Mouse (Mus musculus) olfactory bulb, adult 2 months (tissue): Measurements from ENCODE around the gene Gusb. TPM values are rescaled to one million over a fixed set of nuclear protein-coding genes. Genes with fewer than 3 reads are reported as not detected.
A peak's percentile ranks its signal among the peaks of the same experiment; 100 is the strongest.

Experiments
- H3K27ac ChIP-seq: fragments of 200-500 bp; 2 replicates; pipeline ENCODE4 v1.5.1; 2012; ENCODE audit warnings: low read depth, low read length; ENCODE audit not compliant: insufficient read depth
- H3K4me1 ChIP-seq: fragments of 200-500 bp; 2 replicates; pipeline ENCODE4 v1.6.1; 2012; ENCODE audit warnings: low read length; ENCODE audit not compliant: control insufficient read depth, insufficient read depth
- H3K4me3 ChIP-seq: fragments of 200-500 bp; 2 replicates; pipeline ENCODE4 v1.5.1; 2012; ENCODE audit warnings: mild to moderate bottlenecking, low read depth, low read length, moderate library complexity; ENCODE audit not compliant: insufficient read depth
- CTCF ChIP-seq: fragments of 200-500 bp; IDR thresholded peaks from 2 replicates; pipeline ENCODE4 v1.5.1; 2012; ENCODE audit warnings: low read depth, mild to moderate bottlenecking, low read length, moderate library complexity; ENCODE audit not compliant: insufficient read depth
- POLR2A ChIP-seq: fragments of 200-500 bp; IDR thresholded peaks from 2 replicates; pipeline ENCODE4 v1.6.1; 2012; ENCODE audit warnings: mild to moderate bottlenecking, low read depth, low read length, moderate library complexity; ENCODE audit not compliant: insufficient read depth
- WGBS: fragments of 180-500 bp; shearing (Covaris S2); methylation state at CpG from one replicate; pipeline ENCODE4 v1.1.7; 2018; 5-methylcytosine and 5-hydroxymethylcytosine counted together
- polyA plus RNA-seq: library from polyadenylated mRNA; stranded (reverse); fragments of >200 nt; gene quantifications from 2 replicates; pipeline ENCODE4 v1.2.4, GENCODE M21; 2012; ENCODE audit warnings: low replicate concordance; ENCODE audit not compliant: missing spikeins, insufficient read depth, insufficient read length

Gusb gene
- polyA plus RNA-seq, 1 experiment = not detected

GRCm38 (mm10) chr5:130027134-130027533, 24.3 kb upstream of the Gusb start:
- no peak overlapping the region for H3K27ac ChIP-seq
- no peak for TF ChIP-seq CTCF
- no peak for TF ChIP-seq POLR2A
- H3K4me3 ChIP-seq = no peak overlapping the region
- 67% methylated on average over 5 of the region's 5 CpGs for WGBS
- peaks cover 10% of the 10 kb centered on the region; the same call in 1 of the 2 replicates for H3K4me1 ChIP-seq

- TF ChIP-seq POLR2A (no peak), CTCF (peak; percentile 39; the same call in 1 of the 2 replicates)
- no peak overlapping the region for H3K27ac ChIP-seq
- peaks cover 10% of the 10 kb centered on the region; the same call in 1 of the 2 replicates for H3K4me1 ChIP-seq
- under 1% methylated on average over 32 of the region's 32 CpGs for WGBS
- H3K4me3 ChIP-seq = peak overlapping the region; percentile 51
Measured at GRCm38 (mm10) chr5:130023767-130024539, 21.1 kb upstream of the Gusb start.

GRCm38 (mm10) chr5:130023067-130023766, 20.4 kb upstream of the Gusb start:
- no peak overlapping the region for H3K4me3 ChIP-seq
- TF ChIP-seq POLR2A = no peak
- TF ChIP-seq CTCF = no peak
- peaks cover 10% of the 10 kb centered on the region; the same call in 1 of the 2 replicates for H3K4me1 ChIP-seq
- no peak overlapping the region for H3K27ac ChIP-seq
- 39% methylated on average over 12 of the region's 12 CpGs for WGBS

GRCm38 (mm10) chr5:130022366-130022765, 19.5 kb upstream of the Gusb start:
- TF ChIP-seq CTCF (no peak), POLR2A (no peak)
- 88% methylated on average over 7 of the region's 7 CpGs for WGBS
- Histone ChIP-seq H3K4me1 (peaks cover 10% of the 10 kb centered on the region; the same call in 1 of the 2 replicates), H3K4me3 (no peak overlapping the region), H3K27ac (no peak overlapping the region)

- Histone ChIP-seq H3K4me1 (peaks cover 10% of the 10 kb centered on the region; the same call in 1 of the 2 replicates), H3K4me3 (no peak overlapping the region), H3K27ac (no peak overlapping the region)
- TF ChIP-seq POLR2A (no peak), CTCF (no peak)
- WGBS = 60% methylated on average over 5 of the region's 5 CpGs
Measured at GRCm38 (mm10) chr5:130021361-130021966, 18.6 kb upstream of the Gusb start.

- Histone ChIP-seq H3K4me1 (peaks cover 10% of the 10 kb centered on the region; the same call in 1 of the 2 replicates), H3K27ac (no peak overlapping the region), H3K4me3 (no peak overlapping the region)
- 92% methylated on average over 8 of the region's 8 CpGs for WGBS
- TF ChIP-seq POLR2A (no peak), CTCF (no peak)
Measured at GRCm38 (mm10) chr5:130019461-130019860, 16.6 kb upstream of the Gusb start.

- Histone ChIP-seq H3K4me3 (no peak overlapping the region), H3K27ac (no peak overlapping the region), H3K4me1 (no peaks in the 10 kb centered on the region)
- 96% methylated on average over 3 of the region's 3 CpGs for WGBS
- no peak for TF ChIP-seq CTCF
- TF ChIP-seq POLR2A = no peak
Measured at GRCm38 (mm10) chr5:130015104-130015503, 12.3 kb upstream of the Gusb start.

GRCm38 (mm10) chr5:130010961-130011360, 8.1 kb upstream of the Gusb start:
- TF ChIP-seq CTCF (peak; percentile 14; the same call in 1 of the 2 replicates), POLR2A (no peak)
- no peak overlapping the region for H3K4me3 ChIP-seq
- WGBS = 94% methylated on average over 5 of the region's 5 CpGs
- no peak overlapping the region for H3K27ac ChIP-seq
- no peaks in the 10 kb centered on the region for H3K4me1 ChIP-seq
